Mouse (Mus musculus) midbrain, embryonic 14.5 days (tissue): ENCODE results near the gene Lamtor2. TPM values are rescaled to one million over a fixed set of nuclear protein-coding genes. Genes with fewer than 3 reads are reported as not detected.

Experiments
- ATAC-seq: fragments of 200-750 bp; cut with Nextera tagmentation; 2 replicates; pipeline ENCODE4 v1.8.0; 2017; ENCODE audit warnings: moderate number of reproducible peaks, moderate library complexity; ENCODE audit not compliant: low FRiP score, low TSS enrichment
- DNase-seq: peaks from one replicate; pipeline ENCODE4 v3.0.0-alpha.2; 2015
- H3K27ac ChIP-seq: fragments of 300-500 bp; sonication (generic); replicated peaks from 2 replicates; pipeline ENCODE4 v1.5.1; 2014; ENCODE audit warnings: mild to moderate bottlenecking, low read depth, low read length, moderate library complexity
- H3K27me3 ChIP-seq: fragments of 300-500 bp; sonication (generic); 2 replicates; pipeline ENCODE4 v1.6.1; 2014; ENCODE audit warnings: low read length, control low read depth, mixed read lengths; ENCODE audit not compliant: control insufficient read depth, insufficient read depth
- H3K36me3 ChIP-seq: fragments of 300-500 bp; sonication (generic); 2 replicates; pipeline ENCODE4 v1.6.1; 2014; ENCODE audit warnings: low read length, control low read depth; ENCODE audit not compliant: control insufficient read depth, insufficient read depth
- H3K4me1 ChIP-seq: fragments of 300-500 bp; sonication (generic); 2 replicates; pipeline ENCODE4 v1.6.1; 2014; ENCODE audit warnings: mild to moderate bottlenecking, antibody characterized with exemption, low read length, control low read depth; ENCODE audit not compliant: control insufficient read depth, insufficient read depth
- H3K4me2 ChIP-seq: fragments of 300-500 bp; sonication (generic); 2 replicates; pipeline ENCODE4 v1.6.1; 2014; ENCODE audit warnings: mild to moderate bottlenecking, low read length, moderate library complexity
- H3K4me3 ChIP-seq: fragments of 300-500 bp; sonication (generic); replicated peaks from 2 replicates; pipeline ENCODE4 v1.5.1; 2014; ENCODE audit warnings: low read depth, low read length
- H3K9ac ChIP-seq: fragments of 300-500 bp; sonication (generic); replicated peaks from 2 replicates; pipeline ENCODE4 v1.6.1; 2014; ENCODE audit warnings: mild to moderate bottlenecking, low read length, moderate library complexity
- H3K9me3 ChIP-seq: fragments of 300-500 bp; sonication (generic); 2 replicates; pipeline ENCODE4 v1.6.1; 2016; ENCODE audit warnings: low read length, control low read depth, mixed read lengths; ENCODE audit not compliant: control insufficient read depth
- WGBS: fragments of 180-500 bp; shearing (Covaris S2); extraction: QIAGEN DNeasy Blood & Tissue Kit; methylation state at CpG from one replicate; pipeline ENCODE4 v1.1.7; 2014; 5-methylcytosine and 5-hydroxymethylcytosine counted together
- microRNA counts: library from miRNA; unstranded; fragments of <30 nt; microRNA quantifications from one replicate; lab custom pipeline; 2016
- microRNA-seq: library from miRNA; unstranded; fragments of <30 nt; microRNA quantifications from one replicate; pipeline ENCODE4, GENCODE M21; 2016
- polyA plus RNA-seq: library from polyadenylated mRNA; unstranded; fragments of >200 nt; fragmentation: Nextera tagmentation; extraction: Ambion mirVana; gene quantifications from 2 replicates; pipeline ENCODE4 v1.2.1, GENCODE M21; 2014

The Lamtor2 gene
- polyA plus RNA-seq, 1 experiment from 2014 or later: 93.4 TPM

DNA sequence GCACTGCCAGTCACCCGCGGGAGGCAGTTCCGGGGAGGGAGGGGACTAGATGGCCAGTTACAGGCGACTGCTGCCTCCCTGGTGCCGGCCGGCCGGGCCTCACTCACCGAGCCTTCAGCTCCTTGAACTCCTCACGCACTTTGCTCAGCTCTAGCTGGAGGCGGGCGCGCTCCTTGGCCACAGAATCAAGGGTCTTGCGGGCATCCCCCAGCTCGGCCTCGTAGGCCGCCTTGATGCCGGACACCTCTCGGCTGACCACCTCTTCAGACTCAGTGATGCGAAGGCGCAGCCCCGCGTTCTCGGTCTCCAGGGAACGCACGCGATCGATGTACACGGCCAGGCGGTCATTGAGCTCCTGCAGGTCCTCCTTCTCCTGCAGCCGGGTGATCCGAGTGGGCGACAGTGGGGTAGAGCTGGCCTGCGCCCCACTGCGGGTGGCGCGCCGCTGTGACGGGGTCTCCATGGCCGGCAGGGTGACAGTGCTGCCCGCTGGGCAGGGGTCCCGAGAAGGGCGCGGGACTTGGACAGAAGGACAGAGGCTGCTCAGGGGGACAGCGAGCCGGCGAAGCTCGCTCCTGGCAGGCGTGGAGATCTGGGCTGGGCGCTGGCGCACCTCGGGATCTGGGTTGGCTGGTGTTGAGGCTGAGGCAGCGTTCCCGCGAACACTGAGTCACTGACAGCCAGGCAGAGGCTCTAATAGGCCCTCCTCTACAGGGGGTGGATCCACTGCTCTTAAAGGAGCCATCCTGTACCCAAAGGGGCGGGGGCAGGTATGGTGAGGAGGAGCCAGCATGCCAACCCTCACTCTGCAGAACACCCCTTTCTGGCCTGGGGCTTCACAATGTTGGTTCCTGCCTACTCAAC is 50.0 kb downstream of the Lamtor2 start:
- H3K27ac ChIP-seq: peak overlapping the region; percentile 45

DNA sequence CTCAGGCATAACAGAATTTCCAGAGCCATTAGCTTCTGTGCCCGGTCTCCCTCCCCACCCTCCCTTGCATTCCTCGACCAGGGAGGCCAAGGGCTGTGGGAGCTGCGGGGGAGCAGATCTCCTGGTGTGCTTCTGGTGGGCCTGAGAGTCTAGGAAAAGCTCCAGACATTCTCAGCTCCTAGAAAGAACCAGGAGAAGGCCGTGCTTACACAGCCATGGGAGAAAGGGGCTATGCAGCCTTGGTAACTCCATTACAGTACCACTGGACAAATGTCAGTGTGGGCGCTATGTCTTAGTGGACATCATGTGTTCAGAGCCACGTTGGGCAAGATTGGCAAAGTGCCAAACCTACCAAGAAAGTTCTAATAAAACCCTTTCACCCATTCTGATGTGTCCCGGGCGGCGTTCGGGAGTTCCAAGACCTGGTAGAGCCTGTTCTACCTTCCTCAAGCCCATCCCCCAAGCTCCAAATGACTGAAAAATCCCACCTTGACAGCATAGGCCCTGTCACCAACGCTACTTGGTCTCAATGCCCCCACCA is 50.8 kb downstream of the Lamtor2 start:
- Histone ChIP-seq H3K27ac (no peak overlapping the region), H3K27me3 (peaks cover 10% of the 10 kb centered on the region; the same call in 1 of the 2 replicates), H3K36me3 (no peaks in the 10 kb centered on the region), H3K4me3 (peak overlapping the region; percentile 69), H3K9me3 (no peaks in the 10 kb centered on the region), H3K4me1 (peaks cover 18% of the 10 kb centered on the region), H3K4me2 (peak overlapping the region; percentile 96), H3K9ac (peak overlapping the region; percentile 79)
- whole genome bisulfite sequencing: 19% methylated on average over 11 of the region's 11 CpGs
- no peak for ATAC-seq
- peak; percentile 41 for DNase-seq

More for the DNA sequence above, 50.0 kb downstream of the Lamtor2 start:
- Histone ChIP-seq H3K4me2 (peak overlapping the region; percentile 96), H3K27me3 (peaks cover 10% of the 10 kb centered on the region; the same call in 1 of the 2 replicates), H3K9ac (peak overlapping the region; percentile 79), H3K4me3 (peak overlapping the region; percentile 69), H3K4me1 (peaks cover 18% of the 10 kb centered on the region), H3K36me3 (no peaks in the 10 kb centered on the region), H3K9me3 (no peaks in the 10 kb centered on the region)
- DNase-seq: peak; percentile 88
- WGBS: 1% methylated on average over 55 of the region's 55 CpGs
- ATAC-seq: peak; percentile 82

GRCm38 (mm10) chr3:88501366-88502030 is 51.4 kb downstream of the Lamtor2 start:
- Histone ChIP-seq H3K4me2 (peak overlapping the region; percentile 96), H3K4me3 (peak overlapping the region; percentile 69), H3K27me3 (peaks cover 10% of the 10 kb centered on the region; the same call in 1 of the 2 replicates), H3K4me1 (peaks cover 18% of the 10 kb centered on the region), H3K27ac (no peak overlapping the region), H3K9me3 (no peaks in the 10 kb centered on the region), H3K36me3 (no peaks in the 10 kb centered on the region), H3K9ac (no peak overlapping the region)
- DNase-seq (no peak), ATAC-seq (no peak)
- 59% methylated on average over 6 of the region's 6 CpGs for WGBS

- Histone ChIP-seq H3K4me2 (no peak overlapping the region), H3K4me3 (no peak overlapping the region)
Observed at GRCm38 (mm10) chr3:88500655-88501365, 52.1 kb downstream of the Lamtor2 start.

DNA sequence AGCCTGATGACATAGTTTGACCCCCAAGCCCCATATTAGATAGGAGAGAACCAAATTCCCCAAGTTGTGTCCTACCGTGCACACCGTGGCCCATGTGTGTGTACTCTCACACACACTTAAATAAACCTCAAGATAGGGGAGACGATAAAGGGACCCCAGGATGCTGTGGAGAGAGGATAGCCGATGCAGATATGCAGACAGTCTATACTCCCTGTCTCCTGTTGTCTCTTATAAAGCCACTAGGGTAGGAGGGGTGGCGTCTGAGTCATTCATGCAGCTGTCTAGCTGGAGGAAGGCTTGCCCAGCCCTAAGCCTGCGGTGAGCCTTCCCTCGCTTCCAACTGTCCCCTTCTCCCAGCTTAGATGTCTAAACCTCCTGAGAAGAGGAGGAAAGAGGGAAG is 52.8 kb downstream of the Lamtor2 start:
- Histone ChIP-seq H3K9me3 (no peaks in the 10 kb centered on the region), H3K27me3 (peaks cover 10% of the 10 kb centered on the region; the same call in 1 of the 2 replicates), H3K27ac (no peak overlapping the region), H3K4me3 (no peak overlapping the region), H3K36me3 (no peaks in the 10 kb centered on the region), H3K4me2 (no peak overlapping the region), H3K4me1 (peaks cover 18% of the 10 kb centered on the region), H3K9ac (no peak overlapping the region)
- no peak for DNase-seq
- no peak for ATAC-seq
- 85% methylated on average over 7 of the region's 7 CpGs for WGBS

More at GRCm38 (mm10) chr3:88500655-88501365, 52.1 kb downstream of the Lamtor2 start:
- Histone ChIP-seq H3K9ac (no peak overlapping the region), H3K36me3 (no peaks in the 10 kb centered on the region), H3K27me3 (peaks cover 10% of the 10 kb centered on the region; the same call in 1 of the 2 replicates), H3K9me3 (no peaks in the 10 kb centered on the region), H3K27ac (no peak overlapping the region), H3K4me1 (peaks cover 18% of the 10 kb centered on the region)
- DNase-seq (no peak), ATAC-seq (no peak)
- WGBS: 52% methylated on average over 4 of the region's 4 CpGs

MicroRNA genes within 50 kb of the gene (microRNA counts, 519-probe panel; counts per million panel counts)
- microRNA mmu-miR-1905 (lab: Ali Mortazavi, UCI): not detected

Small RNAs within 50 kb of the gene (microRNA-seq; reads per million reads assigned to microRNA genes)
- gene Mir1905: not detected

Other genes starting within 250 kb of the Lamtor2 start
- 56.6 and 64.3 TPM in 2 replicates for gene Glmp, start 228.1 kb downstream of the Lamtor2 start, polyA plus RNA-seq
- gene Tmem79, start 216.9 kb downstream of the Lamtor2 start, polyA plus RNA-seq: 1.2 and 1.7 TPM in 2 replicates
- gene Smg5, start 216.8 kb downstream of the Lamtor2 start, polyA plus RNA-seq: 50.9 and 57.0 TPM in 2 replicates
- 0.63 and 1.6 TPM in 2 replicates for gene Paqr6, start 188.5 kb downstream of the Lamtor2 start, polyA plus RNA-seq
- gene Bglap3, start 180.3 kb downstream of the Lamtor2 start, polyA plus RNA-seq: not detected in 2 replicates
- not detected in 2 replicates for gene Bglap2, start 174.4 kb downstream of the Lamtor2 start, polyA plus RNA-seq
- 0.66 TPM in 1 of 2 replicates, not detected in the other for gene Bglap, start 168.6 kb downstream of the Lamtor2 start, polyA plus RNA-seq
- 24.9 and 28.3 TPM in 2 replicates for gene Pmf1, start 142.7 kb downstream of the Lamtor2 start, polyA plus RNA-seq
- 34.1 and 38.0 TPM in 2 replicates for gene Slc25a44, start 127.9 kb downstream of the Lamtor2 start, polyA plus RNA-seq
- gene Sema4a, start 91.9 kb downstream of the Lamtor2 start, polyA plus RNA-seq: 28.8 and 32.1 TPM in 2 replicates
- gene Lmna, start 43.1 kb downstream of the Lamtor2 start, polyA plus RNA-seq: 31.0 and 34.3 TPM in 2 replicates
- gene Mex3a, start 20.7 kb downstream of the Lamtor2 start, polyA plus RNA-seq: 50.8 and 51.8 TPM in 2 replicates
- gene Rab25, start 4.8 kb downstream of the Lamtor2 start, polyA plus RNA-seq: not detected in 2 replicates
- gene Ubqln4, start 684 bp upstream of the Lamtor2 start, polyA plus RNA-seq: 42.4 and 47.8 TPM in 2 replicates
- 110 and 114 TPM in 2 replicates for gene Ssr2, start 22.8 kb upstream of the Lamtor2 start, polyA plus RNA-seq
- gene Arhgef2, start 52.9 kb upstream of the Lamtor2 start, polyA plus RNA-seq: 122 and 134 TPM in 2 replicates
- gene Rxfp4, start 100.1 kb upstream of the Lamtor2 start, polyA plus RNA-seq: not detected in 2 replicates
- 68.2 and 91.0 TPM in 2 replicates for gene Khdc4, start 132.7 kb upstream of the Lamtor2 start, polyA plus RNA-seq
- 56.5 and 57.4 TPM in 2 replicates for gene Rit1, start 163.8 kb upstream of the Lamtor2 start, polyA plus RNA-seq
- 169 and 199 TPM in 2 replicates for gene Syt11, start 222.1 kb upstream of the Lamtor2 start, polyA plus RNA-seq